Mouse (Mus musculus): ENCODE data around the gene Smim24. TPM values are rescaled to one million over a fixed set of nuclear protein-coding genes. Genes with fewer than 3 reads are reported as not detected.

Gene Smim24
- polyA plus RNA-seq, 1 experiment = 6,898 TPM

- Histone ChIP-seq H3K4me3 (ENCODE audit: low read depth, low read length) (peak overlapping the region; percentile 77), H3K27ac (ENCODE audit: insufficient read depth, low read depth, low read length) (no peak overlapping the region), H3K4me1 (ENCODE audit: control insufficient read depth, insufficient read depth, insufficient read length, low read length) (peaks cover 29% of the 10 kb centered on the region), H3K36me3 (ENCODE audit: control insufficient read depth, insufficient read depth, low read length) (no peaks in the 10 kb centered on the region), H3K27me3 (ENCODE audit: control insufficient read depth, insufficient read depth, low read length) (no peaks in the 10 kb centered on the region)
- no peak for TF ChIP-seq POLR2A (IDR thresholded peaks at IDR 0.05; ENCODE audit: low read depth, low read length)
- TF ChIP-seq CTCF (IDR thresholded peaks at IDR 0.05; ENCODE audit: extremely low read depth, insufficient read length, insufficient replicate concordance, low read depth, low read length) = no peak
- WGBS = 37% methylated on average over 4 of the region's 4 CpGs
Observed at GRCm38 (mm10) chr10:81358209-81358608, 34.6 kb upstream of the Smim24 start.

- TF ChIP-seq CTCF (IDR thresholded peaks at IDR 0.05; ENCODE audit: extremely low read depth, insufficient read length, insufficient replicate concordance, low read depth, low read length) (no peak), POLR2A (IDR thresholded peaks at IDR 0.05; ENCODE audit: low read depth, low read length) (no peak)
- Histone ChIP-seq H3K27ac (ENCODE audit: insufficient read depth, low read depth, low read length) (no peak overlapping the region), H3K4me1 (ENCODE audit: control insufficient read depth, insufficient read depth, insufficient read length, low read length) (peaks cover 35% of the 10 kb centered on the region), H3K36me3 (ENCODE audit: control insufficient read depth, insufficient read depth, low read length) (no peaks in the 10 kb centered on the region), H3K4me3 (ENCODE audit: low read depth, low read length) (no peak overlapping the region), H3K27me3 (ENCODE audit: control insufficient read depth, insufficient read depth, low read length) (no peaks in the 10 kb centered on the region)
- 63% methylated on average over 1 of the region's 1 CpGs for WGBS
Observed at GRCm38 (mm10) chr10:81358841-81359240, 34.0 kb upstream of the Smim24 start.

GRCm38 (mm10) chr10:81360721-81361120, 32.1 kb upstream of the Smim24 start:
- 74% methylated on average over 8 of the region's 8 CpGs for WGBS
- H3K4me1 ChIP-seq (ENCODE audit: control insufficient read depth, insufficient read depth, insufficient read length, low read length) = peaks cover 52% of the 10 kb centered on the region
- H3K27ac ChIP-seq (ENCODE audit: insufficient read depth, low read depth, low read length) = no peak overlapping the region
- no peaks in the 10 kb centered on the region for H3K36me3 ChIP-seq (ENCODE audit: control insufficient read depth, insufficient read depth, low read length)
- no peaks in the 10 kb centered on the region for H3K27me3 ChIP-seq (ENCODE audit: control insufficient read depth, insufficient read depth, low read length)
- no peak overlapping the region for H3K4me3 ChIP-seq (ENCODE audit: low read depth, low read length)
- TF ChIP-seq POLR2A (IDR thresholded peaks at IDR 0.05; ENCODE audit: low read depth, low read length) (no peak), CTCF (IDR thresholded peaks at IDR 0.05; ENCODE audit: extremely low read depth, insufficient read length, insufficient replicate concordance, low read depth, low read length) (no peak)

- no peak for TF ChIP-seq POLR2A (IDR thresholded peaks at IDR 0.05; ENCODE audit: low read depth, low read length)
- TF ChIP-seq CTCF (IDR thresholded peaks at IDR 0.05; ENCODE audit: extremely low read depth, insufficient read length, insufficient replicate concordance, low read depth, low read length) = no peak
- H3K27me3 ChIP-seq (ENCODE audit: control insufficient read depth, insufficient read depth, low read length) = no peaks in the 10 kb centered on the region
- H3K4me3 ChIP-seq (ENCODE audit: low read depth, low read length) = peak overlapping the region; percentile 9; the same call in 1 of the 2 replicates
- peaks cover 61% of the 10 kb centered on the region for H3K4me1 ChIP-seq (ENCODE audit: control insufficient read depth, insufficient read depth, insufficient read length, low read length)
- peaks cover 10% of the 10 kb centered on the region for H3K36me3 ChIP-seq (ENCODE audit: control insufficient read depth, insufficient read depth, low read length)
- WGBS = 62% methylated on average over 12 of the region's 12 CpGs
- H3K27ac ChIP-seq (ENCODE audit: insufficient read depth, low read depth, low read length) = no peak overlapping the region
Observed at GRCm38 (mm10) chr10:81362336-81362949, 30.4 kb upstream of the Smim24 start.

- Histone ChIP-seq H3K4me1 (ENCODE audit: control insufficient read depth, insufficient read depth, insufficient read length, low read length) (peaks cover 53% of the 10 kb centered on the region), H3K27me3 (ENCODE audit: control insufficient read depth, insufficient read depth, low read length) (no peaks in the 10 kb centered on the region), H3K4me3 (ENCODE audit: low read depth, low read length) (peak overlapping the region; percentile 25), H3K27ac (ENCODE audit: insufficient read depth, low read depth, low read length) (no peak overlapping the region), H3K36me3 (ENCODE audit: control insufficient read depth, insufficient read depth, low read length) (peaks cover 22% of the 10 kb centered on the region)
- TF ChIP-seq CTCF (IDR thresholded peaks at IDR 0.05; ENCODE audit: extremely low read depth, insufficient read length, insufficient replicate concordance, low read depth, low read length) (no peak), POLR2A (IDR thresholded peaks at IDR 0.05; ENCODE audit: low read depth, low read length) (no peak)
- WGBS = 39% methylated on average over 54 of the region's 54 CpGs
Observed at GRCm38 (mm10) chr10:81363436-81364346, 29.2 kb upstream of the Smim24 start.

GRCm38 (mm10) chr10:81364666-81365065, 28.2 kb upstream of the Smim24 start:
- Histone ChIP-seq H3K4me1 (ENCODE audit: control insufficient read depth, insufficient read depth, insufficient read length, low read length) (peaks cover 49% of the 10 kb centered on the region), H3K4me3 (ENCODE audit: low read depth, low read length) (peak overlapping the region; percentile 34), H3K36me3 (ENCODE audit: control insufficient read depth, insufficient read depth, low read length) (peaks cover 31% of the 10 kb centered on the region), H3K27ac (ENCODE audit: insufficient read depth, low read depth, low read length) (no peak overlapping the region), H3K27me3 (ENCODE audit: control insufficient read depth, insufficient read depth, low read length) (no peaks in the 10 kb centered on the region)
- WGBS = 19% methylated on average over 28 of the region's 28 CpGs
- TF ChIP-seq POLR2A (IDR thresholded peaks at IDR 0.05; ENCODE audit: low read depth, low read length) = no peak
- TF ChIP-seq CTCF (IDR thresholded peaks at IDR 0.05; ENCODE audit: extremely low read depth, insufficient read length, insufficient replicate concordance, low read depth, low read length) = no peak

- 46% methylated on average over 4 of the region's 4 CpGs for WGBS
- H3K36me3 ChIP-seq (ENCODE audit: control insufficient read depth, insufficient read depth, low read length) = peaks cover 35% of the 10 kb centered on the region
Observed at GRCm38 (mm10) chr10:81365073-81365472, 27.8 kb upstream of the Smim24 start.

More at GRCm38 (mm10) chr10:81365073-81365472, 27.8 kb upstream of the Smim24 start:
- H3K27ac ChIP-seq (ENCODE audit: insufficient read depth, low read depth, low read length) = peak overlapping the region; percentile 89
- no peak for TF ChIP-seq CTCF (IDR thresholded peaks at IDR 0.05; ENCODE audit: extremely low read depth, insufficient read length, insufficient replicate concordance, low read depth, low read length)
- TF ChIP-seq POLR2A (IDR thresholded peaks at IDR 0.05; ENCODE audit: low read depth, low read length) = no peak
- no peak overlapping the region for H3K4me3 ChIP-seq (ENCODE audit: low read depth, low read length)
- no peaks in the 10 kb centered on the region for H3K27me3 ChIP-seq (ENCODE audit: control insufficient read depth, insufficient read depth, low read length)
- peaks cover 47% of the 10 kb centered on the region for H3K4me1 ChIP-seq (ENCODE audit: control insufficient read depth, insufficient read depth, insufficient read length, low read length)

Data from small intestine, adult 2 months (tissue).